Mouse (Mus musculus) layer of hippocampus, adult 2 months (tissue): ENCODE measurements around the gene Fut1. TPM values are rescaled to one million over a fixed set of nuclear protein-coding genes. Genes with fewer than 3 reads are reported as not detected.
"Not testable (repeated sequence)": the region's sequence is repeated elsewhere in the genome, so short reads cannot be mapped to it uniquely, and the experiment has no call there.

Experiments used
- DNase-seq, 2 experiments: peaks; one replicate each; pipeline ENCODE4 v3.0.0; 2022; ENCODE audit warnings: low spot score in 2 of 2
- H3K27ac ChIP-seq: fragments of 200-600 bp; 2 replicates; pipeline ENCODE4 v1.8.1; 2022
- H3K4me3 ChIP-seq: fragments of 200-600 bp; 2 replicates; pipeline ENCODE4 v1.8.1; 2022; ENCODE audit warnings: mild to moderate bottlenecking
- CTCF ChIP-seq: fragments of 200-600 bp; conservative IDR thresholded peaks from 2 replicates; pipeline ENCODE4 v1.8.1; 2022; ENCODE audit warnings: antibody characterized with exemption, mild to moderate bottlenecking, moderate library complexity
- total RNA-seq, 2 experiments: library from RNA; stranded (reverse); gene quantifications; 2 replicates each; pipeline ENCODE4 v1.2.3; 2021

Fut1 gene
- total RNA-seq, 2 experiments from 2014 or later, result not detected

DNA sequence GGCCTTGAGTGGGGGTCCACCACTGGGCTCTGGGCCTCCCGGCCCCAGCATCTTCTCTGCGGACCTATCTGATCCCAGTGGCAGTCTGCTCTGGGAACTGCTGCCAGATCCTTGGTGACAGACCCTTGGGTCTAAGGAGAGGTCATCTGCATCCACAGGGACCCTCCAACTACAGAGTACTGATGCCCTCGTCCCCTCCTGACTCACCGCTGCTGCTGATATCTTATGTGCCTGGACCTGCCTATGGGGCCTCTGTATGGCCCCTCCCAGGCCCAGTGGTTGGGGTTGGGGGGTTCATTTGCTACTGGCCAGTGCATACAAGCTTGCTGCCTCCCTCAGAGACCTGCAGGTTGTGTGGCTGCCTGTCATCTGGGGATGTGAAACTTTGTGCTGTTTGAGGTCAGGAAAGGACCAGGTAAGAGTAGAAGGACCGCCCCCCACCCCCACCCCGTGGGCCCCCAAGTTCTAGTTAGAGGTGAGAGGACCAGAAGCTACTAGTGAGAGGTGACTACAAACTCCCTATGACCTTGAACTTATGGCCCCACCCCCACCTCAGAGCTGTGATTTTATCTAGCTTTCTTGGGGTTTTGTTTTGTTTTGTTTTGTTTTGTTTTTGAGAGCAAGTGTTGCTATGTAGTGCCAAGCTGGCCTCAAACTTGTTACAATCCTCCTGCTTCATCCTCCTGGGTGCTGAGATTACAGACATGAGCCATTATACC lies 27.9 kb downstream of the Fut1 start:
- H3K4me3 ChIP-seq, result peak overlapping the region; percentile 51
- H3K27ac ChIP-seq, result peak overlapping the region; percentile 63
- TF ChIP-seq CTCF, result no peak
- DNase-seq, result no peak

DNA sequence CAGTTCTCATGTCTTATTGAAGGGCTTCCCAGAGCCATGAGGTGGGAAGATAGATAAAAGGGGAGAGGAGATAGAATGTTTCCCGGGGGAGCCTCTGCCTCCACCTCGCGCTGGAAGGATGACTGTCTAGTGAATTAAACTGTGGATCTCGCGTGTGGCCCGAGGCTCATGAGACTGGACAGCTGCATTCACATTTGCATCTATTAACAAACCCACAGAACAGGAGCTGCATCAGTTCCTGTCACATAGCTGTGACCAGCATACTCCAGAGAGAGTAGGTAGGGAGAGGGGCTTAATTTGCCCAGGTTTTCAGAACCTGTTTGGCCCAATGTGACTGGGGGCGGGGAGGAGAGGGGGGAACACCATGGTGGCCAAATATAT lies 28.5 kb downstream of the Fut1 start:
- DNase-seq, result no peak
- TF ChIP-seq CTCF, result no peak
- Histone ChIP-seq H3K4me3 (no peak overlapping the region), H3K27ac (no peak overlapping the region)

DNA sequence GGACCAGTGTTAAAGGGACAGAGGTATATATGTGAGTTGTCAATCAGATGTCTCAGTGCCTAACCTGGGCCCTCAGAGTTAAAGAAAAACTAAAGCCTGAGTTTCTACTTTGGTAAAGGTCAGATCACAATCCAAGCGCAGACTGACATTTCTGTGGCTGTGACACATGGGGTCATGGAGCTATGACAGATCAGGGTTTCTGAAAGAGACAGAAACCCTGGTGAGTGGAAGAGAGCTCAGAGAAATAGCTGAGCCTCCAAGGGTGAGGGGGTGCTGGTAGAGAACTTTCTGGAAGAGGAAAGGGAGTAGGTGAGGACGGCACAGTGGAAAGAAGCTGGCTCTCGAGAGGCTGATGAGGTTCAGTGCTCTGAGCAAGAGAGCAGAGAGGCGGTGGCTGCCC lies 29.6 kb downstream of the Fut1 start:
- DNase-seq, result no peak
- TF ChIP-seq CTCF, result no peak
- Histone ChIP-seq H3K4me3 (no peak overlapping the region), H3K27ac (no peak overlapping the region)

DNA sequence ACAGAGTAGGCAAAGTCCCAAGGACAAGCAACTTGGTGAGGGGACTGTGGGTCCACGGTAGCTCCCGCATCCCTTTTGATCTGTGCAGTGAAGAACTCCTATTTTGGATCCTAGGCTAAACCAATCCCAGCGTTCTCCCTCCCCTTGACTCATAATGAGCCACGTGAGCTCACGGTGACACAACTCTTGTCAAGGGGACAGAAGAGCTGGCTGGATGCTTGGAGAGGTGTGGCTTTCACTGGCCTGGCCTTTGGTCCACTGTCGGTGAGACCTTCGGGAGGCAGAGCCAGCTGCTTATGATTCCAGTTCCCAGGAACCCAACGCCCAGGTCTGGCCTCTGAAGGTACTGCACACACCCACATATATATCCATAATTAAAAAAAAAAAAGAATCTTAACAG lies 32.3 kb downstream of the Fut1 start:
- H3K4me3 ChIP-seq, result no peak overlapping the region
- no peak for DNase-seq
- no peak overlapping the region for H3K27ac ChIP-seq
- no peak for TF ChIP-seq CTCF

DNA sequence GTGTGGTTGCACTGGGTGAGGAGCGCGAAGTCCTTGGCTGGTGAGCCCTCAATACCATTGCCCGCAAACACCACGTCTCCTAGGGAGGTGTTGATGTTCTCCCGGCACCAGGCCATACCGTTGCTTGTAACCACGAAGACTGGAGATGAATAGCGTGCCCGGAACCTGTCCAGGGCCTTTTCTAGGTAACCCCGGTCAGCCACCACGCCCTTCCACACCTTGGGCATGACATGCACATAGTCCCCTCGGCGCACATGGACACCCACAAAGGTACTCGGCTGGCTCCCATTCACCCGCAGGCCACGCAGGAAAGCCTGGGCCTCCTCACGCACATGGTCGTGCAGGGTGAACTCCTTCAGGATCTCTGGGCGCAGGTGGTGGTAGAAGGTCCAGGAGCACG lies 33.4 kb downstream of the Fut1 start:
- not testable (repeated sequence) for DNase-seq, H3K4me3 ChIP-seq, H3K27ac ChIP-seq

DNA sequence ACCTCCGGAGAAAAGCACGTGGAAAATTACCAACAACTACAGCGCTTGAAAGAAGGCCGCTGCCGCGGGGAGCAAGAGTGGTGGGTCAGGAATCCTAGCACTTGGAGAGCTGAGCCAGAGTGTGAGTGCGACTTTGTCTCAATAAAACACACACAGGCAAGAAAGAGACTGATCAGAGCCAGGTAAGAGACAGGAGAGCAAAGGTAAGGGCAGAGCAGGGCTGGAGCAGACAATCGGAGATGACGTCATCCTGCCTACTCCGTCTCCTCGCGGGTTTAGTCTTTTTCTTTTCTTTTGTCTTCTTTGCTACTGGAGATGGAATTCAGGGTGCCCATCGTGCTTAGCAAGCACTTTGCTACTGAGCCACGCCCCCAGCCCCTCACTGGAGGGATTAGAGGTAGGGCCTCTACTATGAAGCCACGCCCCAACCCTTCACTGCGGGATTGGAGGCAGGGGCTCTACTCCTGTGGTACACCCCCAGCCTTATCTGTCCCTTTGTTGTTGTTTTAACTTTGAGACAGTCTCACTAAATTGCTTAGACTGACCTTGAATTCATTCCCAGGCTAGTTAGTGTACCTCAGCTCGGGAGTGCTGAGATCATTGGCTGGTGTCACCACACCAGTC lies 37.4 kb downstream of the Fut1 start:
- no peak overlapping the region for H3K27ac ChIP-seq
- TF ChIP-seq CTCF, result no peak
- no peak for DNase-seq
- H3K4me3 ChIP-seq, result no peak overlapping the region

DNA sequence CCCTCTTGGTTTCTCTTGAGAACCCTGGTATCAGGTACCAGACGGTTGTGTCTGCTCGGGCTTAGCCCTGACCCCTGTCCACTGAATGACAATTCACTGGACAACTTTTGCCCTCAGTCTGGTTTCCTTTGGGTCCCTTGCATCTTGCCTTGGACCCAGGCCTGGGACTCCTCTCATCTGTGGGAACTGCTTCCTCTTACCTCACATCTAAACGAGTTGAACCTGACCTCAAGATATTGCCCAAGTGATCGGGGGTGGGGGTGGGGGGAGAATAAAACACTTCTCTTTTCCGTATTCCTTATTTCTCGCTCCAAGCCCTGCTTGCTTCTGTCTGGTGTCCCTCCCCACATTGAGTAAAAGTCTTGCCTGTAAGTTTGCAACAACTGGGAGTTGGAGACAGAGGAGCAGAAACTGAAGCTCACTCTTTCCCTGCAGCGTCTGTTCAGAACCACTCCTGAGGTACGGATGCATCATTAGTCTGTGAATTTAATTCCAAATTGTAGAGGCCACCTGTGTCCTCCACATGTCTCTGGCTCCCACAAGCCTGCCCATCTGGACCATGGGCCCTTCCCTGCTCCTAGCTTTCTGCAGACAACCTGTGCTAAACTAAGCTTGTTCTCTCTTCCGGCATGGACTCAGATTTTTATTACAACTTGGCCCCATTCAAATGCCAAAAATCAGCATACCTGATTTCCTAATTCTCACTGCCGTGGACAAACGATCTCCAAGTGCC lies 43.8 kb downstream of the Fut1 start:
- Histone ChIP-seq H3K27ac (no peak overlapping the region), H3K4me3 (no peak overlapping the region)
- TF ChIP-seq CTCF, result no peak

DNA sequence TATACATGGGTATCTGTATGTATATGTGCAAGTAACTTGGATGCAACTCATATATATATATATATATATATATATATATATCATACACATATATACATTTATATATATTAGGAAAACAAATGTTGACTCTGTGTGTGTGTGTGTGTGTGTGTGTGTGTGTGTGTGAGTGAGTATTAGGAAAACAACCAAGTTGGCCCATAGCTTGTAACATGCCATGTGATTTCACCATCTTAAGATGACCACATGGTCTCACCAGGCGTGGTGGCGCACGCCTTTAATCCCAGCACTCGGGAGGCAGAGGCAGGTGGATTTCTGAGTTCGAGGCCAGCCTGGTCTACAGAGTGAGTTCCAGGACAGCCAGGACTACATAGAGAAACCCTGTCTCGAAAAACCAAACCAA lies 44.6 kb downstream of the Fut1 start:
- not testable (repeated sequence) for H3K4me3 ChIP-seq, H3K27ac ChIP-seq, DNase-seq

More for the DNA sequence above, 43.8 kb downstream of the Fut1 start:
- DNase-seq, result no peak

DNA sequence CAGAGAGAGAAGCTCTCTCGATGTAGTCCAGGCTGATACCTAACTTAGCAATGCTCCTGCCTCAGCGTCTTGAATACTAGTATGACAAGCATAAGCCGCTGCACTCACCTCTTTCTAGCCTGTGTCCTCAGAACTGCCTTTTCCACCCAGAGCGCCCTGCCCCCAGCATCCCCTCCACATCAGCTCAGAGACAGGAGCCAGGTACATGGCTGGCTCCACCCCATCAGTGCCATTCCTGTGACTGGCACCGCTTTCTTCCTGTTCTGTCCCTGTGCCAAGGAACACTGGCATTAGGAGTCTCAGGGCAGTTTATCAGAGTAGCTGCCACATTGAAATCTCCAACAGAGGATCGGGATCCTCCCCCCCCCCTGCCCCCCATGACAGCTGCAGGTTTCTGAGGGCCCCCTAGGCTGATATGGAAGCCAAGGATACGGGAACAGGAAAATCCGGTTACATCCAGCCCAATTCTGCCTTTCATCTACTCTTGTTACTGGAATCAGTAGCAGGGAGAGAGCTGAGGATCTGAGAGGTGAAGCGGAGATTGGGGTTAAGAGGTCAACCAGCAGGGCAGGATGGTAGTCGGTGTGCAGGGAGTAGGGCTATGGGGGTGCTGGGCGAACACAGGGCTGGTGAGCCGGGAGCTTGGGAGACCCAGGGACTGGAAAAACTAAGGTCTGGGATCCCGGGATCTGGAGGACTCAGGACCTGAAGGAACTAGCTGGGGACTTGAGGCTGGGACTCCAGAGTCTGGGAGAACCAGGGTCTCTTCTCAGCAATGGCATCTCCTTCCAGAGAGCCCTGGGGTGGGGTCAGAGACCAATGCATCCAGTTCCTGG lies 48.4 kb downstream of the Fut1 start:
- no peak for TF ChIP-seq CTCF

DNA sequence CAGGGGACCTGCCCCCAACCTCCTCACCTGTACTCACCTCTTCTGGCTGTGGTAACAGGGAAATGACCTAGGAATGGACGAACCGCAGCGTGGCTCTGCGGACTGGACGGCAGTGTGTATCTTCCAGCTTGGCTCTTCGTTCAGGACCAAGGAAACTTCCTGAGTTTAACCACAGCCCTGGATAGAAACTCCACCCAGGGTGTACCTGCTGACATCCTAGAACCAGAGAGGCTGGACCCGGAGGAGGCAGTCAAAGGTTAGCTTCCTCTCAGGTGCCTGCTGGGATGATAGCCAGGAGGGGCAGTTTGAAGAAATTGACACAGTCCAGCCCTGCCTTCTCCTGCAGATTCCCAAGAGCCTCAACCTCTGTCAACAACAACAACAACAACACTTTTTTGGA lies 49.1 kb downstream of the Fut1 start, which contains the start of gene Fut2:
Fut2 (minus strand) TSS at position 234 of the 400 bp plus-strand sequence.
- Histone ChIP-seq H3K27ac (peak within 1 kb of the TSS; percentile 61; the same call in 1 of the 2 replicates), H3K4me3 (no peak within 1 kb of the TSS)
- no peak for TF ChIP-seq CTCF
- DNase-seq, result no peak

More for the DNA sequence above, 48.4 kb downstream of the Fut1 start:
- H3K4me3 ChIP-seq, result no peak overlapping the region
- DNase-seq, result no peak
- no peak overlapping the region for H3K27ac ChIP-seq

DNA sequence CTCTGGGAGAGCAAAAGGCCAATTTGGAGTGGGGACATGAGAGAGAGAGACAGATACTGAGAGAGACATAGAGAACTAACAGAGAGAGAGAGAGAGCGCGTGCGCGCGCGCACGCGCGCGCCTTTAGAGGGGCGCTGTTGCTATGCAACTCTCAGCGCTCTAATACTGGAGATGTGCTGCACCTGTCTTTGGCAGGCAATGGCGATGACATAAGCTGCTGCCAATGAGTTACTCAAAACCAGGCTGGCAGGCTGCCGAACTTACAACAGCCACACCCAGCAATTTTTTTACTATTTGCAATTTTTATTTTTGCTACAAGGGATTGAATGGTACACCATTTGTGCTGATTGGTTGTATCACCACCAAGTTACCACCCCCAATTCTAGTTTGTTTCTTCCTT lies 50.7 kb downstream of the Fut1 start:
- Histone ChIP-seq H3K4me3 (no peak overlapping the region), H3K27ac (peak overlapping the region; percentile 61; the same call in 1 of the 2 replicates)
- TF ChIP-seq CTCF, result no peak
- peak in 1 of 2 experiments; percentile 61 for DNase-seq

DNA sequence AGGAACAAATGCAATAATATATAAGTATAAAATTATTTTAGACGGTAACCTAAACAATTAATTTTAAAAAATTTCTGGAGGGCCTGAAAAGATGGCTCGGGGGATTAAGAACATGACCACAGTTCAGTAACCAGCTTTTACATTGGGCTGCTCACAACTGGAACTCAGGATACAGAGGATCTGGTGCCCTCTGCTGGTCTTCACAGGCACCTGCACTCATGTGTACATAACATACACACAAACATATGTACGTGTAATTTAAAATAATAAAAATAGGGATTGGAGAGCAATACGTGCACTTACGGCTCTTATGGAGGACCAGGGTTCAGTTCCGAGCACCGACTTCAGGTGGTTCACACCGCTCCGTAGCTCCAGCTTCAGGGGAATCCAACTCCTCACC lies 51.8 kb downstream of the Fut1 start:
- no peak for DNase-seq
- TF ChIP-seq CTCF, result peak; percentile 54

More for the DNA sequence above, 51.8 kb downstream of the Fut1 start:
- Histone ChIP-seq H3K4me3 (no peak overlapping the region), H3K27ac (no peak overlapping the region)

Other genes starting within 250 kb of the Fut1 start
- 100 to 1,000 TPM; 138 to 146 TPM for gene Lin7b, start 246.7 kb upstream of the Fut1 start, total RNA-seq
- gene Snrnp70, start 221.5 kb upstream of the Fut1 start, total RNA-seq, result 100 to 1,000 TPM; 456 to 514 TPM
- gene Kcna7, start 211.6 kb upstream of the Fut1 start, total RNA-seq, result not detected
- not detected for gene Ntf5, start 203.6 kb upstream of the Fut1 start, total RNA-seq
- not detected for gene Lhb, start 196.5 kb upstream of the Fut1 start, total RNA-seq
- gene Gys1, start 182.4 kb upstream of the Fut1 start, total RNA-seq, result 10 to 100 TPM; 16.1 to 20.3 TPM
- gene Ruvbl2, start 179.2 kb upstream of the Fut1 start, total RNA-seq, result 10 to 100 TPM; 35.0 to 37.2 TPM
- 100 to 1,000 TPM; 186 to 204 TPM for gene Ftl1, start 157.4 kb upstream of the Fut1 start, total RNA-seq
- gene Bax, start 150.4 kb upstream of the Fut1 start, total RNA-seq, result 10 to 100 TPM; 73.2 to 77.6 TPM
- gene Tulp2, start 135.4 kb upstream of the Fut1 start, total RNA-seq, result not detected
- 1 to 10 TPM; 2.1 to 3.1 TPM for gene Gm45808, start 130.5 kb upstream of the Fut1 start, total RNA-seq
- gene Dhdh, start 128.5 kb upstream of the Fut1 start, total RNA-seq, result 1 to 10 TPM; 4.3 to 4.4 TPM
- 10 to 100 TPM; 97.6 to 98.2 TPM for gene Nucb1, start 106.9 kb upstream of the Fut1 start, total RNA-seq
- gene Ppp1r15a, start 91.0 kb upstream of the Fut1 start, total RNA-seq, result 10 to 100 TPM; 19.0 to 25.8 TPM
- gene Plekha4, start 91.0 kb upstream of the Fut1 start, total RNA-seq, result under 1 TPM; 0.52 to 0.79 TPM
- not detected for gene Hsd17b14, start 62.4 kb upstream of the Fut1 start, total RNA-seq
- gene Bcat2, start 47.1 kb upstream of the Fut1 start, total RNA-seq, result 10 to 100 TPM; 20.6 to 28.2 TPM
- not detected for gene Fgf21, start 1.8 kb upstream of the Fut1 start, total RNA-seq
- not detected for gene Izumo1, start 4.5 kb downstream of the Fut1 start, total RNA-seq
- gene Rasip1, start 10.2 kb downstream of the Fut1 start, total RNA-seq, result 1 to 10 TPM; 6.1 to 7.4 TPM
- 1 to 10 TPM; 1.2 to 4.8 TPM for gene Mamstr, start 22.7 kb downstream of the Fut1 start, total RNA-seq
- gene Fut2, start 49.1 kb downstream of the Fut1 start, total RNA-seq, result under 1 TPM; 0.13 to 0.25 TPM
- 1 to 10 TPM; 6.3 to 9.3 TPM for gene Ntn5, start 66.7 kb downstream of the Fut1 start, total RNA-seq
- gene Sec1, start 77.1 kb downstream of the Fut1 start, total RNA-seq, result 1 to 10 TPM; 2.2 to 2.3 TPM
- gene Car11, start 82.6 kb downstream of the Fut1 start, total RNA-seq, result 100 to 1,000 TPM; 184 to 211 TPM
- 10 to 100 TPM; 69.2 to 72.8 TPM for gene Dbp, start 87.8 kb downstream of the Fut1 start, total RNA-seq
- 100 to 1,000 TPM; 342 to 353 TPM for gene Rpl18, start 98.2 kb downstream of the Fut1 start, total RNA-seq
- gene Sphk2, start 100.7 kb downstream of the Fut1 start, total RNA-seq, result 10 to 100 TPM; 32.3 to 35.8 TPM
- under 1 TPM; 0.27 to 0.33 TPM for gene Fam83e, start 103.9 kb downstream of the Fut1 start, total RNA-seq
- not detected for gene Spaca4, start 108.5 kb downstream of the Fut1 start, total RNA-seq
- 100 to 1,000 TPM; 302 to 329 TPM for gene Lmtk3, start 166.4 kb downstream of the Fut1 start, total RNA-seq
- gene Sult2b1, start 167.4 kb downstream of the Fut1 start, total RNA-seq, result 1 to 10 TPM; 7.1 to 9.7 TPM
- 100 to 1,000 TPM; 144 to 149 TPM for gene Cyth2, start 197.3 kb downstream of the Fut1 start, total RNA-seq
- gene Kcnj14, start 207.5 kb downstream of the Fut1 start, total RNA-seq, result 1 to 10 TPM; 1.6 to 1.9 TPM
- 10 to 100 TPM; 20.5 to 22.7 TPM for gene Grwd1, start 213.7 kb downstream of the Fut1 start, total RNA-seq